Mouse (Mus musculus) layer of hippocampus, adult 9-10 months (tissue): ENCODE data around the gene Casr.

Source experiments
- DNase-seq: peaks from one replicate; pipeline ENCODE4 v3.0.0; 2022; ENCODE audit warnings: low spot score

Casr gene

GRCm38 (mm10) chr16:36516355-36516754, 45.6 kb downstream of the Casr start:
- no peak for DNase-seq

- DNase-seq, result no peak
These were observed 54.6 kb downstream of the Casr start for GRCm38 (mm10) chr16:36507300-36507699.

- DNase-seq, result no peak
These were observed 55.1 kb downstream of the Casr start for GRCm38 (mm10) chr16:36506827-36507226.

GRCm38 (mm10) chr16:36505913-36506312, 56.0 kb downstream of the Casr start:
- DNase-seq, result no peak

GRCm38 (mm10) chr16:36505134-36505533, 56.8 kb downstream of the Casr start:
- DNase-seq, result no peak

GRCm38 (mm10) chr16:36502286-36502685, 59.7 kb downstream of the Casr start:
- no peak for DNase-seq

- no peak for DNase-seq
These were observed 69.5 kb downstream of the Casr start for GRCm38 (mm10) chr16:36492420-36492819.

GRCm38 (mm10) chr16:36476866-36477265, 85.1 kb downstream of the Casr start:
- DNase-seq, result no peak

- no peak for DNase-seq
These were observed 86.4 kb downstream of the Casr start for GRCm38 (mm10) chr16:36475530-36475929.

GRCm38 (mm10) chr16:36474849-36475248, 87.1 kb downstream of the Casr start:
- no peak for DNase-seq

- DNase-seq, result peak; percentile 41
These were observed 88.4 kb downstream of the Casr start for GRCm38 (mm10) chr16:36473217-36474216.

GRCm38 (mm10) chr16:36471066-36471633, 90.8 kb downstream of the Casr start:
- no peak for DNase-seq

GRCm38 (mm10) chr16:36469955-36470478, 91.9 kb downstream of the Casr start:
- no peak for DNase-seq

- DNase-seq, result no peak
These were observed 92.6 kb downstream of the Casr start for GRCm38 (mm10) chr16:36469367-36469766.

- no peak for DNase-seq
These were observed 93.1 kb downstream of the Casr start for GRCm38 (mm10) chr16:36468862-36469261.

- no peak for DNase-seq
These were observed 94.0 kb downstream of the Casr start for GRCm38 (mm10) chr16:36467936-36468335.

- no peak for DNase-seq
These were observed 96.5 kb downstream of the Casr start for GRCm38 (mm10) chr16:36465436-36465835.

GRCm38 (mm10) chr16:36464076-36464475, 97.9 kb downstream of the Casr start:
- DNase-seq, result no peak

- DNase-seq, result no peak
These were observed 101.5 kb downstream of the Casr start for GRCm38 (mm10) chr16:36460426-36460825.

GRCm38 (mm10) chr16:36455342-36455802, 106.6 kb downstream of the Casr start, which contains the start of gene Stfa3:
Gene Stfa3 (minus strand): TSS chr16:36455392.
- DNase-seq, result no peak
